Mouse (Mus musculus) bone marrow, adult 2 months (tissue): ENCODE data around the gene Capn1. TPM values are rescaled to one million over a fixed set of nuclear protein-coding genes. Genes with fewer than 3 reads are reported as not detected.

Experiments
- H3K27ac ChIP-seq: fragments of 200-500 bp; 2 replicates; pipeline ENCODE4 v1.5.1; 2012; ENCODE audit warnings: low read depth, mild to moderate bottlenecking, control low read depth, inconsistent platforms, low read length; ENCODE audit not compliant: control insufficient read depth, poor library complexity, insufficient read depth
- H3K4me1 ChIP-seq: fragments of 200-500 bp; 2 replicates; pipeline ENCODE4 v1.6.1; 2011; ENCODE audit warnings: low read length; ENCODE audit not compliant: control insufficient read depth, insufficient read depth
- H3K4me3 ChIP-seq: fragments of 200-500 bp; replicated peaks from 2 replicates; pipeline ENCODE3; 2011; ENCODE audit warnings: mild to moderate bottlenecking, low read depth, low read length, control low read depth; ENCODE audit not compliant: control insufficient read depth
- CTCF ChIP-seq: fragments of 200-500 bp; IDR thresholded peaks from 2 replicates; pipeline ENCODE4 v1.5.1; 2011; ENCODE audit warnings: low read length, control low read depth; ENCODE audit not compliant: control insufficient read depth, insufficient read depth
- POLR2A ChIP-seq: fragments of 200-500 bp; IDR thresholded peaks from 2 replicates; pipeline ENCODE4 v1.6.1; 2011; ENCODE audit warnings: low read depth, mild to moderate bottlenecking, control low read depth, low read length, borderline replicate concordance; ENCODE audit not compliant: control insufficient read depth
- WGBS: fragments of 180-500 bp; shearing (Covaris S2); methylation state at CpG from one replicate; pipeline ENCODE4 v1.1.7; 2018; 5-methylcytosine and 5-hydroxymethylcytosine counted together
- polyA plus RNA-seq: library from polyadenylated mRNA; stranded (reverse); fragments of >200 nt; gene quantifications from 2 replicates; pipeline ENCODE4 v1.2.4, GENCODE M21; 2011; ENCODE audit warnings: low replicate concordance; ENCODE audit not compliant: missing spikeins, insufficient read depth, insufficient read length

Capn1 gene
- polyA plus RNA-seq = 59.9 and 139 TPM in 2 replicates

GRCm38 (mm10) chr19:6015511-6016315 lies at the start of gene Capn1:
Capn1 (minus strand) TSS chr19:6015897.
- H3K4me3 ChIP-seq = peak within 1 kb of the TSS; percentile 91
- H3K27ac ChIP-seq = peak within 1 kb of the TSS; percentile 86
- 6% methylated on average over 40 of the region's 40 CpGs for WGBS
- TF ChIP-seq POLR2A = peak; percentile 45; the same call in 1 of the 2 replicates
- no peak for TF ChIP-seq CTCF
- peaks cover 1% of the 10 kb centered on the region; the same call in 1 of the 2 replicates for H3K4me1 ChIP-seq

DNA sequence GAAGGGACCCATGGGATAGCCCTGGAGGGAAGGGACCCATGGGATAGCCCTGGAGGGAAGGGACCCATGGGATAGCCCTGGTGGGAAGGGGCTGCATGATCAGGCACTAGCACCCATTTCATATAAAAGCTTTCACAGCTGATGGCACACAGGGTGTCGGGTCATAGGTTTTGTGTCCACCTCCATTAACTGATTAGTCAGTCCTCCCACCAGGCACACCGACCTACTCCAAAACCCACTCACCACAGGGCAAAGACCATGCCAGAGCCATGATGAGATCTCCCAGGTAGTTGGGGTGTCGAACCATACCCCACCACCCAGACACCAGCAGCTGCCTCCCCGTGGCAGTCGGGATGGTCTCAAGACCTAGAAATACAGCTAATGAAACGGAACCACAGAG lies 47.4 kb upstream of the Capn1 start:
- TF ChIP-seq POLR2A = no peak
- no peak for TF ChIP-seq CTCF
- peaks cover 4% of the 10 kb centered on the region for H3K4me1 ChIP-seq
- H3K4me3 ChIP-seq = no peak overlapping the region
- 88% methylated on average over 6 of the region's 6 CpGs for WGBS
- H3K27ac ChIP-seq = no peak overlapping the region

GRCm38 (mm10) chr19:6062418-6062817 lies 46.7 kb upstream of the Capn1 start:
- Histone ChIP-seq H3K4me3 (peak overlapping the region; percentile 84), H3K27ac (peak overlapping the region; percentile 98), H3K4me1 (peaks cover 3% of the 10 kb centered on the region)
- no peak for TF ChIP-seq CTCF
- TF ChIP-seq POLR2A = no peak
- WGBS = 49% methylated on average over 5 of the region's 5 CpGs

DNA sequence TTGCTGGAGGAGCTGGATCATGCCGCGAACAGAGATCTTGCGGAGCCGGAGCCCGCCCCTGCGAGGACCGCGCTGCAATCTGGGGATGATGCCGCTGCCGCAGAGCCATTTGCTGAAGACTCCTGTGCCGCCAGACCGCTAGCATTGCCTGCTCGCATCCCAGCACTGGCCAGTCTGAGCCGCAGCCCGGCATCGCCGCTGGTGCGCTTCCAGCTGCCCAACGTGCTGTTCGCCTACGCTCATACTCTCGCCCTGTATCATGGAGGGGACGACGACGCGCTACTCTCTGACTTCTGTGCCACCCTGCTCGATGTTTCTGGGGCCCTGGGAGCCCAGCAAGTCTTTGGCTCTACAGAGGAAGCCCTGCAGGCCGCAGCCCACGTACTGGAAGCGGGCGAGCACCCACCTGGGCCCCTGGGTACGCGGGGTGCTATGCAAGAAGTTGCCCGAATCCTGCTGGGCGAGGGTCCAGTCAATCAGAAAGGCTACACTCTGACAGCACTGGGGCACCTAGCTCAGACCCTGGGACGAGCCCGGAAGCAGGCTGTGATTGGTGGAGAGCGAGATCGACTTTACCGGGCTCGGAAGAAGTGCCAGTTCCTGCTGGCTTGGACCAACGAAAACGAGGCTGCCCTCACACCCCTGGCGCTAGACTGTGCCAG lies 46.1 kb upstream of the Capn1 start:
- H3K4me1 ChIP-seq = peaks cover 3% of the 10 kb centered on the region
- peak overlapping the region; percentile 84 for H3K4me3 ChIP-seq
- WGBS = under 1% methylated on average over 44 of the region's 44 CpGs
- peak overlapping the region; percentile 98 for H3K27ac ChIP-seq
- TF ChIP-seq POLR2A (peak; percentile 54; the same call in 1 of the 2 replicates), CTCF (no peak)

DNA sequence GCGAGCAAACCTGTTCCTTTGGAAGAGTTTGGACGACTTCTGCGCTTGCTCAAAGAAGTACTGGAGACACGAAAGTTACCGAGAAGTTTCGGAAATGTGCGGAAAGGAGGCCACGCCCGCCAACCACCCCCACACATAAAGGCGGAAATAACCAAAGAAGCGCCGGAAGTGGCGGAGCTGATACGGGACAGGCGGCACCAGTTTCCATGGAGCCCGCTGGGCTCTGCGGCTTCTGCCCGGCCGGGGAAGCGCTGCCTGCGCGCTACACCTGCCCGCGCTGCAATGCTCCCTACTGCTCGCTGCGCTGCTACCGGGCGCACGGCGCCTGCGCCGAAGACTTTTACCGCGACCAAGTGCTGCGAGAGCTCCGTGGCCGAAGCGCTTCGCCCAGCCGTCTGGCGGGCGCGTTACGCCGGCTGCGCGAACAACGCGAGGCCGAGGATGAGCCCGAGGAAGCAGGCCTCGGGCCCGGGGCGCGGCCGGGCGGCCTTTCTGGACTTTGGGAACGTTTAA lies 45.4 kb upstream of the Capn1 start, which contains the start of gene Znhit2:
Gene Znhit2 (plus strand): TSS at position 172 of the 513 bp plus-strand sequence.
- Histone ChIP-seq H3K4me1 (peaks cover 3% of the 10 kb centered on the region), H3K27ac (peak within 1 kb of the TSS; percentile 98), H3K4me3 (peak within 1 kb of the TSS; percentile 84)
- TF ChIP-seq CTCF = no peak
- peak; percentile 79; the same call in 1 of the 2 replicates for TF ChIP-seq POLR2A
- WGBS = under 1% methylated on average over 58 of the region's 58 CpGs

- peaks cover 3% of the 10 kb centered on the region for H3K4me1 ChIP-seq
- no peak overlapping the region for H3K27ac ChIP-seq
- peak overlapping the region; percentile 97 for H3K4me3 ChIP-seq
Measured at GRCm38 (mm10) chr19:6058966-6059365, 43.3 kb upstream of the Capn1 start.

GRCm38 (mm10) chr19:6058513-6058912 lies 42.8 kb upstream of the Capn1 start:
- peak overlapping the region; percentile 93 for H3K27ac ChIP-seq
- H3K4me1 ChIP-seq = peaks cover 3% of the 10 kb centered on the region
- TF ChIP-seq POLR2A (no peak), CTCF (no peak)
- peak overlapping the region; percentile 97 for H3K4me3 ChIP-seq
- 18% methylated on average over 5 of the region's 5 CpGs for WGBS

More at GRCm38 (mm10) chr19:6058966-6059365, 43.3 kb upstream of the Capn1 start:
- TF ChIP-seq CTCF = no peak
- TF ChIP-seq POLR2A = no peak
- WGBS = 78% methylated on average over 5 of the region's 5 CpGs
